Mouse (Mus musculus): ENCODE data around the gene Synm.

The Synm gene

DNA sequence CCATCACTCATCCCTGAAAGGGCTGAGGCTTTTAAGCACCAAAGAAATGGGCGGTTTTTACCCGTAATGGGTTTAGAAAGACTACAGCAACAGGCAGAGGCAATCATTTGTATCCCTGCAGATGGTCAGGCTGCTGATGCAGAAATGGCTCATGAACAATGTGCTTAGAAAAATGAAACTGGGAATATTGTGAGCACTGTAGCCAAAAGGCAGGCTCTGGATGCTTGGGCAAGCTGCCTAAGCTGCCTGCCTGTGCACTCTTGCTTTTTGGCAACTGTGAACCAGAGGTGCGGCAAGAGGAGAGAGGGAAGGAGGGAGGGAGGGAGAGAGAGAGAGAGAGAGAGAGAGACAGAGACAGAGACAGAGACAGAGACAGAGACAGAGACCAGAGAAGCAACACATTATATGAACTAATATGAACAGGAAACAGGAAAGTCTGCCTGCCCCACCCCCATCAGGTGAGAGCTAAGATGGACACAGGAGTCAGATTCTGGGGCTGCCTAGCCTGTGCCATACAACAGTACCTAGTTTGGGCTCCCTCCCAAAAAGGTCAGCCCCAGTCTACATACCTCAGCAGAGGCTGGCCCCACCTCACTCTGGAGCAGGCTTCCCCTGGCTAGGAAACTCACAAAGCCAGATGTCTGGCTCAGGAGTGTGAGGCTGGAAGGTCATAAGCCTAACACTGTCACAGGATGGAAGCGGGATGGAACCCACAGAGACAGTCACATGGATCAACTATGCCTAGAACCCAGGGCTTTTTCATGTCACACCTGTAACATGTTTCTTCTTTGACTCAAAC, 9.9 kb downstream of the Synm start:
- no peak for DNase-seq (ENCODE audit: low spot score in 2 of 2)

DNA sequence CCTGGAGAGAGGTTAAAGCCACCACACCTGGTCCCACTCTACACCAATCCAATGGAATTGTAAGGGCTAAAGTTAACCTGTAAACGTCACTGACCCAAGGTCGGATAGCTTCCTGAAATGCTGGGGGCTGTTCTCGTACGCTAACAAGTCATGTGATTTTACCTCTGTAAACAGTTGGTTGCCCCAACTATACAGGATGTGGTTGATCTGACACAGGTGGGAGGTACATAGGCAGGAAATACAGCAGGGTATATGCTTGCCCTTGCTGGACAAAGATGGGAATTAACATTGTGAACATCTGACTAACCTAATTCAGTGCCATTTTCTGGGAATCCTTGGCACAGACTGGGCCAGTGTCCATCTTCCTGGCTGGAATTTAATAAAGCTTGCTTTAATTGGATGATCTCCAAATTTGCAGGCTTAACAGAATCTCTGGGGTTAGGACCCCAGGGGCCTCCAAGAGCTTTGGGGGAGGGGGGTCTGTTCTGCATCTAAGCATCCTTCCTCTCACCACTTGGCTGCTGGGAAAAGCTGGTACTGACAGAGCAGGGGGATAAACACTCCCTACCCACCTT, 11.7 kb downstream of the Synm start:
- no peak for DNase-seq (ENCODE audit: low spot score in 2 of 2)

DNA sequence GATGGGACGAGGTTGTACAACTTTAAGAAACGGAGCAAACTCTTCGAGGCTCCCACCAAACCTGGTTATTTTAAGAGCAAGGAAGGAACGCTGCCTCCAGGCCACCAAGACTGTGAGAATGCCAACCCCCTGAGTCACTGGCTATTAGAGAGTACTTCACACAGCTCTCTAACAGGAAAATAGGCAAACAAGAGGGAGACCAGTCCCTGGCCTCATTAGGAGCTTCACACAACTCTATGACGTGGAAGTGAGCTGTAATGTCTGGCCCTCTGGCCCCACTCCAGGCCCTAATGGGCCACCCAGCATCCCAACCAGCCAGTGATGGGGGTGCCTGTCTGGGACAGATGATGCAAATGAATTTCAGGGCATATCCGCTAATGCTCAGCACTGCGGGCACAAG, 17.8 kb downstream of the Synm start:
- no peak for DNase-seq (ENCODE audit: low spot score in 2 of 2)

DNA sequence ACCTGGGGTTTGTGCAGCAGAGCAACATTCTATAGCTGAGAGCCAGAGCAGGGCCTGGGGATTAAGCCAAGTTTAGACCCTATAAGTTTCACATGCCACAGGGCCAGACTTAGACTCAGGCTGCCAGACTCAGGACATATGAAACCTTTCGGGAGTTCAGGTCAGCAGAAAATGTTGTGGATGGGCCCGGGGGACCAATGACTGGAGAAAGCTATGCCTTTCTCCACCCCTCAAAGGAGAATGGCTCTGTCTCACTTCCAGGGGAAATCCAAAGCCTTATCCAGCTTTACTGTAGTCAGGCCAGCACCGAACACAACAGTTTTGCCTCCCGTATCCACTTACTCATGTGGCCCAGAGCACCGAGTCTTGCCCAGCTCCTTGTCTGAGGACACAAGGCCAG, 18.7 kb downstream of the Synm start:
- no peak for DNase-seq (ENCODE audit: low spot score in 2 of 2)

DNA sequence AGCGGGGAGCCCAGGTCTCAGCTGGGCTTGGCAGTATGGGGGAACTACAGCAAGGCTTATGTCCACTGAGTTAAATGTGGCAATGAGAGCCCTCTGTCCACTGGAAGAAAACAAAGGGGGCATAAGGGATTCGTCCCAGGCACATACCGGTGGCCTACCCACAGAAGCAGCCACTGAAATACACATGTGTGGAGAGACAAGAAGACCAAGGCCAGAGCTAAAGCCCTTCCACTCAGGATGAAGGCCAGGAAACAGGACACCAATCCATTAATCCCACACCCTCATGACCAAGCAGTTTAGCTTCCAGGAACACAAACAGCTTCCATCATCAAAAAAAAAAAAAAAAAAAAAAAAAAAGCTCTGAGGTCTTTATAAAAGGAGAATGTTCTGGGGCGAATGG, 19.2 kb downstream of the Synm start:
- no peak for DNase-seq (ENCODE audit: low spot score in 2 of 2)

DNA sequence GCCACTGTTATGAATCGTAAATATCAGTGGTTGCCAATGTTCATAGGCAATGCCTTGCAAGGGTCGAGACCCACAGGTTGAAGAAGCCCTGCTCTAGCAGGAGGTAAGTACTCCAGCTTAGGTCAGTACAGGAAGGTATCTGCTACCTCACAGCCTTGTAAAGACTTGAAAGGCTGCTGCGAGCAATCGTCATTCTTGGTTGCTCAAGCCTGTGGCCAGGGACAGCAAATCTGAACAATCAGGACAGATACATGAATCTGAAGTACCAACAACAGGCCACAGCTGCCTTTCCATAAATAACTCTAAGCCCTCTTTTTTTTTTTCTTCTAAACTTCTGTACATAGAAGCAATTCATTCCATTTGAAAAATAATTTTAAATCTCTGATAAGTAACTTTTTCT, 27.3 kb downstream of the Synm start:
- DNase-seq (ENCODE audit: low spot score in 2 of 2), result no peak

DNA sequence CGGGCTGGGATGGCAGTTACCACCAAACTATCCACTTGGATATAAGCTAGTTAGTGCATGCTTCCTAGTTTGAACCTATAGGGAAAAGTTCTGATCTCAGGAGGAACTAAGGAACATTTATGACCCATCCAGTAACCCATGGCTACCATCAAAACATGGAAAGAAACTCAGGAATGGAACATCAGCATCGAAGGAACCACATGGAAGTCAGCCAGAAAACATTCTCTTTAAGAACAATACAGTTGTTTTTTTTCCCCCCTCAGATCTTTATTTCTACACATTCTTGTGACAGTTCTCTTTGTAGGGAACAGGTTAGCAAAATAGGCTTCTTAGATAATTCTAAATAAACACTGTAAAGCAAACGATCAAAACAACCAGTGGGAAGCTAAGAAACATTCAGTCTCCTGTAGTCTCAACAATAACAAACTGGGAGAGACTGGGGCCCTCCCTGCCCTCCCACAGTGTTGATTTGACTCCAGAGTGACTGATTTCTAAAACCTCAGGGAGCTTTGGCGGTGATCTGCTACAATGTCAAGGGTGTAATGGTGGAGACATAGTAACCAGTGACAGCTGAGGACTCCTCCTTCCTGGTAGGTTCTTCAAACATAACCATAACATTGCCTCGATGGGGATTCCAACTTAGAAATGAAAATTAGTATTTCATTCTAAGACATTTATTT, 29.0 kb downstream of the Synm start:
- no peak for DNase-seq (ENCODE audit: low spot score in 2 of 2)

DNA sequence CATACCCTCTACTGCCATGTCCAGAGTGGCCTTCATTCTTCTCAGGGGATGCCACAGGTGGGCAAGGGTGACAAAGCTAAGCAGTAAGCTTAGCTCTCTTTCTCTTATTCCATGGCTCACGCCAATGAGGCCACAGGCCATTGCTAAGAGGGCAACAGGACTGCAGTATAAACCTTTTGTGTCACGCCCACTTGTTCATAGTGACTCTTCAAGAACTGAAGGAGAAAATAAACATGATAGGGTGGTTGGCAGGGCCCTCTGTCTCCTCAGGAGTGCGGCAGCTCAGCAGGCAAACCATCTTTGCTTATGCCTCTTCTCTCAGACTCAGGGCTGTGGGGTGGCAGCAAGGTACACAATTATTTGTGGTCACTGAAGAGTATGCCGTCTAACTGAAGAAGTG, 30.7 kb downstream of the Synm start:
- no peak for DNase-seq (ENCODE audit: low spot score in 2 of 2)

DNA sequence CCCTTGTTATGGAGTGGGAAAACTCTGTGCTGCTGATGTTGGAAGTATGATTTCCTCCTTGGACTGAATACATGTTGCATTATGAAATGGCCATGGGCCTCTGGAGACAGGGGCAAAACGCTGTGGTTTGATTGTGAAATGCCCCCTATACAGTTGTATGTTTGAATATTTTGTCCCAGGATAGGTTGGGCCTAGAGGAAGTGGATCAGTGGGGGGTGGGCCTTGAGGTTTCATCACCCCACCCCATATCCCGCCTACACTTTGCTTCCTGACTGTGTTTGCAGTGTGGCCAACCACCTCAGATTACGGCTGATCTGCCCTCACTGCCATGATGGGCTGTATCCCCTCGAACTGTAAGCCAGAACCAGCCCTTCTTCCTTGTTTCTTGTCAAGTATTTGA, 31.3 kb downstream of the Synm start:
- DNase-seq (ENCODE audit: low spot score in 2 of 2), result no peak

DNA sequence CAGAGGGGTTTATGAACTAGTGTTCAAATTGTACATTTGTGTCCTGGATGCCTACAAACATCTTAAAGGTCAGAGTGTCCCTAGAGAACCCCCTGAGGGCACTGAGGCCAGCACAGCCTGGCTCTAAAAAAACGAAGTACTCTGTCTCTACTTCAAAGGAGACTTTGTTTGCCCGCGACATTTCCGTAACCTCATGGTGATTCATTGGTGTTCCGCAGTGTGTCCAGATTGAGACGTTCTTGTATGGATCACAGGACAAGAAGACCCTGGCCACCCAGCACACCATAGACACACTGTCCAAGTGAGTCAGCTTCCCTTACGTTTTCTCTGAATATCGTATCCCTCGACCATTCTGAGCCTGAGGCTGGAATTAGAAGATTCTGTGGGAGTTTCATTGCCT, 34.5 kb downstream of the Synm start:
- no peak for DNase-seq (ENCODE audit: low spot score in 2 of 2)

DNA sequence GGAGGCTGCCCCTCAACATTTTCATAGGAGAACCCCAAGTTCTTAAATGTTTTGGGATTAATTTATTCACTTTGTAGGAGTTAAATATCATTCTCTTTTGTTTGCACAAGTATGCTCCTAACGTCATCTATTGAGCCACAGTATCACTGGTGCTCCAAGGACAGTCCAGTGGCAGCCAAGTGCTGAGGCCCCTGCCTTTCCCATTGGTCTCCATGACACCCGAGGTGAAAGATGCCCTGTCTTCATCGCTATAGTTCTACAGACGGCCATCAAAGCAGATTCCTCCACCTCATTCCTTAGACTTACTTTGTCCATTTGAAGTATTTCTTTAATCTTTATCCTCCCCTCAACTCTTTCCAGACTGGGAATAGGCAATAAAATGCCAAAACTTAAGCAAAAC, 35.0 kb downstream of the Synm start:
- DNase-seq (ENCODE audit: low spot score in 2 of 2), result no peak

DNA sequence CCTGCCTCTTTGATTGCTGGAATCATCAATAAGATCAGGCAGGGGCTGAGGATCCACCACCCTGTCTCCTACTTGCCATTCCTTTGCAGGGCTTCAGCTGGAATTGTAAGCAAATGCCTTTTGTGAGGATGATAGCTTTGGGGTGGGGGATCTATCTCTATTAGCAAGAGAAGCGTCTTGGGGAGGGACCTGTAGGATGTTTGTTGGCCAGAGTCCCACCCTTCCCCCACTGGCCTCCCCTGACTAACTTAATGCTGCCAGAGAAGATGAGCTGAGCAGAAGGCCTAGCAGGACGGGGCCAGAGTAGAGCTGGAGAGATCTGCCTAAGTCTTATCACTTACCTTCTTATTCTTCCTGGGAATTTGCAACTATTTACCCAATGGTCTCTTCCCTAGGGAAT, 37.4 kb downstream of the Synm start:
- no peak for DNase-seq (ENCODE audit: low spot score in 2 of 2)

DNA sequence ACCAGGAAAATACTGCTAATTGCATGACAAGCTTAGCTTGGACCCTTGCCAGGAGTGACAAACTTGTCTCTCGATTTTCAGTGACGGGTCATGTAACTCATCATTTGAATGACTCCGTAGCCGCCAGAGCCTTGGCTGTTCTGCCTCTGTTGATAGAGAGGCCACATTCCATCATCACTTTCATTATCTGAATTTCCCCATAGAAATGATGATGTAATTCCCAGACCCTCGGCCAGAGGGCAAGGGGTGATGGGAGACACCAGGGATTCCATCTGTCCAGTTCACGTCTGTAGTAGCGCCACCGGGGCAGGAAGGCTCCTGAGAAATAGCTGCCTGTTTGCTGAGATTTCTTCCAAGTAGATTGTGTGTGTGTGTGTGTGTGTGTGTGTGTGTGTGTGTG, 40.7 kb downstream of the Synm start:
- no peak for DNase-seq (ENCODE audit: low spot score in 2 of 2)

DNA sequence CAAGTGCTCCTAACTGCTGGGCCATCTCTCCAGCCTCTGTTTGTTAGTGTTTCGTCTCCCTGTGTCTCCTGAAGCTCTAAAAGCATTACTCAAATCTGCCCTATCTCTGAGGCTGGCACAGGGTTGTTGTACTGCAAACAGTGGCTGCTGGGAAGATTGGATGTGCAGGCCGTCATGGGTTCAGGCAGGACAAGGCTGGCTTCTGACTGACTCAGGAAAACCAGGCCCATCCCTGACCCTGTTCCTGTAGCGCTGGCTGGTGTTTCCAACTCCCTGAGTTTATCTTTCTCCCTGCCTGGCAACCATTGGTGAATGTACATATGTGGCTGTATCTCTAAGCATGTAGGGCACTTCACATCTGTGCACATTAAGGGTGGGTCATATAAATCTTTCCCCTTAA, 42.0 kb downstream of the Synm start:
- no peak for DNase-seq (ENCODE audit: low spot score in 2 of 2)

DNA sequence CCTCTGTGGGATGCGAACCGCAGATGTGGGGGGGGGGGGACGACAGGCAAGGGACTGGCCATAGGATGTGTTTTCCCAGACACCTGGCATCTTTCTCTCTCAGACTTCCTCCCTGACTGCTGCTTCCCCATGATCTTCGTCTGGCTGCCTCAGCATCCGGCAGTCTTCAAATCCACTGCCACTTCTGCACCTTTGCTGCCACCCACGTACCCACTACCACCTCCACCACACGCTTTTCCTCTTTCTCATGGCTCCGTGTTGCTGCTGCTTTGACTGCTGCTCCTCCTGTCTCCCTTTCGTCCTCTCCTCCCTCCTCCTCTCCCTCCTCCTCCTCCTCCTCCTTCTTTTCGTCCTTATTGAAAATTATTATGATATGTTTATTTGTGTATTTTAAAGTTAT, 42.6 kb downstream of the Synm start:
- no peak for DNase-seq (ENCODE audit: low spot score in 2 of 2)

DNA sequence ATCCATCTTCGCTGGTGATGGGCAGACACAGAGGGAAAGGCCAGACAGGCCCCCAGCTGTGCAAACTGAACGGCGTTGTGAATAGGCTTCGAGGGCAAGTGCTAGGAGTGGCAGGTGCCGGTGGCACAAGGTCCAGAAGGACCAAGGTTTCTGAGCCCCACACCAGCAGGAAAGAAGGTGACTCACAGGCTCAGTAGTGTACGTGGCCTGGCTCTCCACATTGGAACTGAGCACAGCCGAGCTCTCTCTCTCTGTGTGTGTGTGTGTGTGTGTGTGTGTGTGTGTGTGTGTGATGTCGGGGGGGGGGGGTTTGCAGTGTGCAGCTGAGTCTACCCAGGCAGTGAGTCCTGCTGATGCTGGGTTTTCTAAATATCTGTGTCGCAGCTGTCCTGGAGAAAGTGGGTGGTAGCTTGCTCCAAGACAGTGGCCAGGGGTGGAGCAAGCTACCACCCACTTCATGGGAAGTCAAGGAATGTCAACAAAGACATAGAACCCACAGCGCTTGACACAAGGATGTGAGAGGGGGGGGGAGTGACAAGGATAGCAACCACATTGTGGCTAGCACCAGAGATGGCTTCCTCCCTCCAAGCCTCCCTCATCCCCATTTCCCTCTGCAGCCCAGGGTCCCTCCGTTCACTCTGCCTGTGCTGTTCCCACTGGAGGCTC, 43.2 kb downstream of the Synm start:
- DNase-seq (ENCODE audit: low spot score in 2 of 2), result no peak

DNA sequence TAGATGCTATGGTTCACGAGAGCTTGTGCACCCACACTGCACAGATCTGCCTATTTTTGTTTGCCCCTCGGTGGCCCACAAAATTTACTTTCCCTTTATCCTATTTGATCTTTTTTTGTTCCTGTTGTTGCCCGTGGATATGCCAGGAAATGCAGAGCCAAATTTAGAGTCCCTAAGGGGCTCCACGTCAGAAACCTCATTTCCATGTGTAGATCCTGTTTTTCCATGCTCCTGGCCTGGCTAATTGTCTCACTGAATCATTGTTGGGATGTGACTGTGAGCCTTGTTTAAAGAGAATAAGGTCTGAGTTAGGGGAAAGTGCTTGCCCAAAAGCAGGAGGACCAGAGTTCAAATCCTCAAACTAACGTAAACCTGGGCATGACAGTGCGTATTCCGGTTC, 44.4 kb downstream of the Synm start:
- no peak for DNase-seq (ENCODE audit: low spot score in 2 of 2)

DNA sequence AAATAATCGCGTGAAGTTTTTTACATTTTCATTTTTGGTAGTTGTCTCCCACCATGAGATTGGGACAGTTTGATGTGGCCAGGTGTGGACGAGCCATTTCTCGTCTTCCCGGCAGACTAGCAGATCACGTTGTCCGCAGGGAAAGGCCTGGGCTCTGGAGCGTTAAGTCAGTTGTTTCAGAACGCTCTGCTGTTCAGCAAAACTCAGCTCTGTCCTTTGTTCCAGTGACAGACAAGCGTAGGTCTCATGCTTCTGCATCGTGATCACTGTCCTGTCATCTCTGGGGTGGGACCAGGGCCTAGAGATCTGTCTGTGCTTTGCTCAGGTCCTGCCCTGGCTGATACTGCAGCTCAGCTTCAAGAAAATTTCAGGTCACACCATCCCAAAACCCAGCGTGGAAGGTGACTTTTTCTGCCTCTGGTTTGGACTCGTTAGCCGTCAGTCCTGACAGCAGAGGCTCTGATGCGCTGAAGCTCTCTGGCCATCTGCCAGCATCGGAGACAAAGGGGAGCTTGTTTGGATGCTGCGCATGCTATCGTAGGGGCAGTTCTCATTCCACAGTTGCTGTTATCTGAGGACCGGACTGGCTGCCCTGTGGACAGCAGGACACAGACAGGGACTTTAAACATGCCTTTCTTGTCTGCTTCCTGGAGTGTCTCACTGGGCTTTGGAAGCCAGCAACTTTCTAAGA, 45.6 kb downstream of the Synm start:
- DNase-seq (ENCODE audit: low spot score in 2 of 2), result no peak

DNA sequence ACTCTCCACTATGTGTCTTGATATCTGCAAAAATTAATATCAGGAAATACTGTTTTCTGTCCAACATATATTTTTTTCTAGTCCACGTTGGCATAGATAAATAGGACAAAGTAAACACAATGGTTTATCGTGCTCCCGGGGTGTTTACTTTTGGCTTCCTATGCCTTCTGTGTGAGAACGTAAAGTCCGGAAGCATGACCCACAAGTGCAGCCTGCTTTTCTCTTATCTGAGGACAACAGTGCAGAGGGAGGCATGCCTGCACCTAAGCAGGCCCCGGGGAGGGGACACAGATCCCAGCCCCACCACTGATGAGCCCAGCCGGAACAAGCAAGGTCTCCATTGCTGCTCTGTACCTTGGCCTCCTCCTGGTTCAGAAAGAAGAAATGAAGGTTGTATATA, 49.3 kb downstream of the Synm start:
- no peak for DNase-seq (ENCODE audit: low spot score in 2 of 2)

DNA sequence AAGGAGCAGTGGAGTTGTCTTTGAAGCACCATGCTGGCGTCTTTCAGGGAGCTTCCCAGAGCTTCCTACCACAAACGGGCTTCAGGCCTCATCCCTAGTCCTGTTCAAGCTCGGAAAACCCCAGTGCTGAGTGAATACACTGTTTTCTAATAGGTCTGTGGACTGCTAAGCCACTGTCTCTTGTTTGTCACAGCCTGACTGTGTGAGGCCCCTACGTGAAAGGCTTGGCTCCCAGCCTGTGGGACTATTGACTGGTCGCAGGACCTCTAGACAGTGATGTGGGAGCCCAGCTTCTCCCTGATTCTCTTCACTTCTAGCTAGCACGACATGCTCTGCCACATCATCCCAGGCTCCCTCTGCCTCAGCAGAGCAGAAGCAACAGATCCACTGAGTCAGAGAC, 51.4 kb downstream of the Synm start:
- no peak for DNase-seq (ENCODE audit: low spot score in 2 of 2)

DNA sequence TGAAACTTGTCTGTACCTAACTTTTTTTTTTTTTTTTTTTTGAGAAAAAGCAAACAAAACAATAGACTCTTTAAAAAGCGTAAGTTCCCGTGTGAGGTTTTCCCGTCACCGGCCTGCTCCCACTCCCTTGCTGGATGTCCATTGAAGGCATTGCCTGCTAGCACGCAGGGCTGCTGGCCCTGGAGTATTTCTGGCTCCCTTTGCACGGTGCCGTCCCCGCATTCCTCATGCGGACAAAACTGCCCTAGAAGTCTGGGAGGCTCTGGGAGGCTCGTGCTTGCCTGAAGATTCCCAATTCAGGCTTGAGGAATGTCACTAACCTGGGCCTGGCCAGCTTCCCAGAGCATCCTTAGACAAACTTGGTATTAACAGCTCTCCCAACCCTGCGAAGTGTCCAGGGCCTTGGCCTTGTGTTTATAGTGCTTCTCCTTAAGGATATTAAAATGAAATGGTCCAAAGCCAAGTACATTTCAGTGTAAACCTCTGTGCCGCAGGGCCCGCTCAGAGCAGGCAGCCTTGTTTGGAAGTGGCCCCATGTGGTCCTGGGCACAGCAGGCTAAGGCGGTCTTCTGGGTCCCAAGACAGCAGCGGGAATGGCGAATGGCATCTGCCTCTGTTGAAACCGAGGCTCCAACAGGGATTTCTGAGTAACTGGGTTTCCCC, 58.2 kb downstream of the Synm start:
- DNase-seq (ENCODE audit: low spot score in 2 of 2), result no peak

DNA sequence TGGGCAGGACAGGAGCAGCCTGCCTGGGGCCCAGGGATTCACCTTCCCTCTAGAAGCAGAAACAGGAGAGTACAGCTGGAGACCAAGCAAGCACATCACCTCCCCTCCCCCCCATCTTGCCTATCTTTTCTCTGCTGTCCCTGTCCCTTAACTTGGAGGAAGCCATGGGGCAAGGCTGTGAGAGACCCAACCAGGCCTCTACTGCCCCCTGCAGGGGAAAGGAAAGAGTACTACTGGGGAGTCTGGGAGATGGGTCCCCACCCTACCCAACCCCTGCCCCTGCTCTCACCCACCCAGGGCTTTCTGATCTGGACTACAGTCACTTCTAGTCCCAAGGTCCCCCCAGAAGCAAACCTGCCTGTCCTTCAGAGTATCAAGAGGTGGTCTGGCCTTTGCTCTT, 58.7 kb downstream of the Synm start:
- no peak for DNase-seq (ENCODE audit: low spot score in 2 of 2)

Measured in spleen, postnatal 36 days (tissue).